Mouse (Mus musculus): ENCODE results near the gene Mak.
A peak's percentile ranks its signal among the peaks of the same experiment; 100 is the strongest.
"Not testable (repeated sequence)": the region's sequence is repeated elsewhere in the genome, so short reads cannot be mapped to it uniquely, and the experiment has no call there.

The Mak gene

DNA sequence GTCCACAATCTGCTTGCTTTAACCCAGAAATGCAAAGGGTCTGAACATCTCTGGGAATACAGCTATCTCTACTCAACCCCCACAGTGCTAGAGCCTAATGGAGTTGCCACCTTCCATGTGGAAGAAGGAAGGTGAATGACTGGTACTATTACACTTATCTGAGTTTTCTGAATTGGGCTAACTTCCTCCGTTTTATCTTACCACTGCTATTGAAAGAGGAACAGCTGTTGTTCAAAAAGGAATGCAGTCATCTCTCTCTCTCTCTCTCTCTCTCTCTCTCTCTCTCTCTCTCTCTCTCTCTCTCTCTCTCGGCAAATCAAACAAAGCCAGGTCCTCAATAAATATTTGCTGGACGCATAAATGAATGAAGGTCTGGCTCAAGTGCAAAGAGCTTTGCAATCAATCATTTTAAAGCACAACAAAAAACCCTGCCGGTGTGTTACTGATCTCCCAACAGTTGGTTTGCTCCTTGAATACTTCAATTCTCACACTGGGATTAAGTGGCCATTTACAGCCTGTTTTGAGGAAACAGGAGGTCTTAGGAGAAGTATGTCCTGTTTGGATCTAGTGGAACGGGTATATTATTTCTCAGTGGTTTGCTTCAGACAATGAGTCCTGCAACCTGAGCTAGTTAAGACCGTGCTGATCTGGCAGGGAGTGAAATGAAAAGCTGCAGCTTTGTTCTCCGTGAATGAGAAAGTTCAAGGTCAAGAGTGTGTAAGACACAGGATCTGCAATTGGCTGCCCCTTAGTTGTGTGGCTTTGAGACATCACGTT lies 84.8 kb downstream of the Mak start:
- no peak for DNase-seq

DNA sequence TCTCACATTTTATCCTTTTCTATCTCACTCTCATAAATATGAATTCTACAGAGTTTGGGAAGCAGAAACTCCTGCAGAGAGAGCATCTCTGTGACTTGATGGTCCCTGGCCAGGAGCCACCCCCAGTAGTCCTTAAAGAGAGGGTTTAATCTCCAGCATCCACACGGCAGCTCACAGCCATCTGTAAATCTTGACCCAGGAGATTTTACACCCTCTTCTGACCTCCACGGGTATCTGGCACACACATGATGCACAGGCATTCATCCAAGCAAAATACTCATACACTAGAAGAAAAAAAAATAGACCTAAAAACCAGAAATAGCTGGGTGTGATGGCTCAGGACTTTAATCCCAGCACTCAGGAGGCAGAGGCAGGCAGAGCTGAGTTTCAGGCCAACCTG lies 91.1 kb downstream of the Mak start:
- no peak for DNase-seq

DNA sequence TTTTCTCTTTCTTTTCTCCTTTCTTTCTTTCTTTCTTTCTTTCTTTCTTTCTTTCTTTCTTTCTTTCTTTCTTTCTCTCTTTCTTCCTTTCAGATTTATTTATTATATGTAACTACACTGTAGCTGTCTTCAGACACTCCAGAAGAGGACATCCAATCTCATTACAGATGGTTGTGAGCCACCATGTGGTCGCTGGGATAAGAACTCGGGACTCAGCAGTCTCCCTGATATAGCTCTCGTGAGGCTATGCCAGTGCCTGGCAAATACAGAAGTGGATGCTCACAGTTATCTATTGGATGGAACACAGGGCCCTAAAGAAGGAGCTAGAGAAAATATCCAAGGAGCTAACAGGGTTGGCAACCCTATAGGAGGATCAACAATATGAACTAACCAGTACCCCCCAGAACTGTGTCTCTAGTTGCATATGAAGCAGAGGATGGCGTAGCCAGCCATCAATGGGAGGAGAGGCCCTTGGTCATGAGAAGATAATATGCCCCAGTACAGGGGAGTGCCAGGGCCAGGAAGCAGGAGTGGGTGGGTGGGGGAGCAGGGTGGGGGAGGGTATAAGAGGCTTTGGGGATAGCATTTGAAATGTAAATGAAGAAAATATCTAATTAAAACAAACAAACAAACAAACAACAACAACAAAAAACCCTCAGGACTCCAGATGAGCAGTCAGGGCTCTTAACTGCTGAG lies 91.8 kb downstream of the Mak start:
- not testable (repeated sequence) for DNase-seq

DNA sequence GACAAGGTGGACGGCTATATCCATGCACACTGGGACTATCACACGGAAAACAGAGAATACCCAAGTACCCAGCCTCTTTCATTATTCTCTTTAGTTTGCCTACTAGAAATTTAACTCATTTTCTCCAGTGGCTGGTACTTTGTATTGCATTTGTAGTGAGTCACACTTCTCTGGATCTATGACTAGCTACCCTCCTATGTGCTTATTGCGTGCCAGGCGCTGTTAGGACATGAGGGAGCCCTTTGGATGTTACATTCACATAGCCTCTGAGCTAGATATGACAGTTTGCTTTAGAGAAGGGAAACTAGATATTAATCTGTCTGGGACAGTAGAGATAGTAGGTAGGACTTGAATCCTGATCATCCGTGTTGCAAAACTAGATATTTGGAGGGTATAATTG lies 93.4 kb downstream of the Mak start:
- no peak for DNase-seq

DNA sequence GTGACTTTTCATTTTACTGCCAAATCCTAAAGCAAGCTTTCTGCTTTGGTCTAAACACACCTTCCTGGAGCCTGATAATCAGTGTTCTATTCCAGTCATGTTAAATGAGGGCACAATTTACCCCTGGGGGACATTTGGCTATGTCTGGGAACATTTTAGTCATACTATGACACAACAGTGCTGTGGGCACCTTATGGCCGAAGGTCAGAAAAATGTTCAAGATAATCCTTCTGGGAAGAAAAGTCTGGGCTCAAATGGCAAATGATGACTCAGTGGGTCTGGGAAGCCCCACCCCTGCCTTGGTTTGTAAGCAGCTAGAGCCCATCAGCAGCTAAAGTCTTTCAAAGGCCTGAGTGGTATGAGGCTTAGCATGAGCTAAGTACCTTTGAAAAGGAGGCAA lies 96.7 kb downstream of the Mak start:
- DNase-seq, result no peak

DNA sequence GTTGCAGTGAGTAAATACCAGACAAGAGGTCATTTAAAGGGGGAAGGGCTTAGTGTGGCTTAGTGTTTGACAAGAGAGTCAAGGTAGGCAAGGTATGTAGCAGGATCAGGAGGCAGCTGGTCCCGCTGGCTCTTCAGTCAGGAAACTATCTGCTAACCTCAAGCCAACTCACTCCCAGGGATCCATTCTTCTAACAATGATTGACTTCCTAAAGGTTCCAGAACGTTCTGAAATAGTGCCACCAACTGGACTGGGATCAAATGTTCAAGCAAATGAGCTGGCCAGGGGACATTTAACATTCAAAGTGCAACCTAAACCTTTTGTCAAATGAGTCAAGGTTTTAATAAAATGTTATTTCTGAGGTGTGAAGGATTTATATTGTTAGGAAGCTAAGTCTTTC lies 100.2 kb downstream of the Mak start:
- DNase-seq, result no peak

DNA sequence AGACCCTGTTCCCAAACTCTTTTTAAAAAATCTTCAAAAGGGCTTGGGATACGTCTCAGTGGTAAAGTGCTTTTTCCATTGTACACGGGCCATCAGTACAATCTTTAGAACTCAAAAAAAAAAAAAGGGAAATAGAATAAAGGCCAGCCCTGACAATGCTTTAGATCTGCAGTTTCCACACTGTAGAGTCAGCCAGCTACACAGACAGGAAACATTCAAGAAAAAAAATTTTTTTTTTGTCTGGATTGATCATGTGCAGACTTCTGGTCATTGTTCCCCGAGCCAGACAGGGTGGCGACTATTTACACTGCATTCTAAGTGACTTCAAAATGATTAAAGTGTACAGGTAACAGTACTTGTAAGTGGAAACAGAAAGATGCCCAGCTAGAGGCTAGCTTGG lies 100.9 kb downstream of the Mak start:
- DNase-seq, result no peak

DNA sequence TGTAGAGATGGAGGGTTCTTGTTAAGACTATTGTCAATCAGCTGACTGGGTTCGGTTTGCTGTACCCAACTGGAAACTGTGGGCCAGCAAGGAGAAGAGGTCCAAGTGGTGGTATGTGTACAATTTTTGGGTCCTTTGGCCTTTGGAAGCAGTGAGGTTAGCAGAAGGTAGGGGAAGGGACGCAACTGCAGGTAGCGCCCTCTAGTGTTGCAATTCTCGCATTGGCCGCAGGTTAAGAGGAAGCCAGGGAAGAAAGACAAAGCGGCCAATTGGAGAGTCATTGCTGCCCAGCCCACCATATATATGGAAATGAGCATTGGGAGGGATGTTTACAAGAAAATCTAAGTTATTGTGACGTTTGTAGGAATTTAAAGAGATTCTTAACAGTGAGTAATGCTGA lies 101.9 kb downstream of the Mak start:
- DNase-seq, result peak; percentile 10 to 39

Measured in cerebellum, postnatal 25 days (tissue).